Mouse (Mus musculus) thymus, postnatal 0 days (tissue): ENCODE measurements around the gene L1td1. TPM values are rescaled to one million over a fixed set of nuclear protein-coding genes. Genes with fewer than 3 reads are reported as not detected.
"Not testable (repeated sequence)": the region's sequence is repeated elsewhere in the genome, so short reads cannot be mapped to it uniquely, and the experiment has no call there.

Experiments used
- DNase-seq: peaks from one replicate; pipeline ENCODE4 v3.0.0-alpha.2; 2015; ENCODE audit warnings: low spot score
- polyA plus RNA-seq: library from polyadenylated mRNA; unstranded; fragments of >200 nt; fragmentation: Nextera tagmentation; extraction: Ambion mirVana; gene quantifications from 2 replicates; pipeline ENCODE4 v1.2.1, GENCODE M21; 2015

The L1td1 gene
- polyA plus RNA-seq, result not detected in 2 replicates

GRCm38 (mm10) chr4:98726590-98727237 is at the start of gene L1td1:
TSS of gene L1td1 (plus strand) at chr4:98726734.
- DNase-seq, result no peak

GRCm38 (mm10) chr4:98677506-98677905 is 49.0 kb upstream of the L1td1 start:
- no peak for DNase-seq

- DNase-seq, result no peak
These were observed 39.8 kb upstream of the L1td1 start for GRCm38 (mm10) chr4:98686678-98687267.

- no peak for DNase-seq
These were observed 38.4 kb upstream of the L1td1 start for GRCm38 (mm10) chr4:98688116-98688515.

DNA sequence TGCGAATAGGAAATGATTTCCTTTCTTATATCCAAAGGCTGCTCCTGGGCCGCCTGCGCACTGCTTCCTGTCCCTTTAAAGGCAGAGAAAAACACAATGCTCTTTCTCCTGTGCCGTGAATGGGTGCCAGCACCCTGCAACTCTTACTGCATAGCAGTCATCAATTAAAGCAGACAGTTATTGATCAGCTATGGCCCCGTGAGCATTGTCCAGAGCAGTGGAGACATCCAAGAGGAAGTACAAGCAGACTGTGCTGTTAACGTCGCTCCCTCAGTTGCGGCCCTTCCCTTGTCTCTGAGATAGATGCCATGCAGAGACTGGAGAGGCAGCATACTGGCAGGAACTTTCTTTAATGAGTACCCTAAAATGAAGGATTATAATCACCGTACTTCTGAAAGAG is 38.0 kb upstream of the L1td1 start:
- no peak for DNase-seq

- DNase-seq, result no peak
These were observed 36.5 kb upstream of the L1td1 start for GRCm38 (mm10) chr4:98689988-98690387.

DNA sequence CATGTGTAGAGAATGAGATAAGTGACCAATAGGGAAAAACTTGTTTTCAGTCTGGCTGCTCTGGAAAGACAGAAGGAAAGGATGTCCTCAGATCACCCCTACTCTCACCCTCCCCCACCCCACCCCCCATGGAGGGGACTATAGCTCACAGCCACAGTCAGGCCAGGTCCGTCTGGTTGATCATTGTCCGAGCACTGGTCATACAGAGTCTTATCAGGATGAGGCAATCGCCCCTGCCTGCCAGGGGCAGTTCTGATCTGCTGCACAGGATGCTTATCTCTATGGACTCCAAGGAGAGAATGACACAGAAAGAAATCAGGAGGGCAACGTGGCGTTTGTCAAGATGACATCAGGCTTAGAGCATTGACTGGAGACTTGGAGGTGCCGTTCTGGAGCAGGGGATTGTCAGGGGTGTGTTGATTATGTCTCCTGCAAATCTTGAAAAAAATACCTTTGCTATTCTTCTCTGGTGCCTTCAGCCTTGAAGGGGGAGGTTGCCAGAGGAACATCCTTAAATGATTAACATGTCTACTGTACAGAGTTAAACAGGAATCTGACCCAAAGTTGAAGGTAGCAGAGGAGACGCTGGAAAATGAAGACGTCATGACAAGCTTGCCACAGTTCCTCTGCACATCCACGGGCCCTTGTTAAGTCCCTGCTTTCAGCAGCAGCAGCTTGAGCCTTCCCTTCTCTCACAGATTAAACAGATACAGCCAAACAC is 32.9 kb upstream of the L1td1 start:
- DNase-seq, result no peak

- DNase-seq, result no peak
These were observed 28.6 kb upstream of the L1td1 start for GRCm38 (mm10) chr4:98697932-98698331.

- no peak for DNase-seq
These were observed 27.6 kb upstream of the L1td1 start for GRCm38 (mm10) chr4:98698921-98699320.

GRCm38 (mm10) chr4:98700156-98700555 is 26.4 kb upstream of the L1td1 start:
- DNase-seq, result no peak

DNA sequence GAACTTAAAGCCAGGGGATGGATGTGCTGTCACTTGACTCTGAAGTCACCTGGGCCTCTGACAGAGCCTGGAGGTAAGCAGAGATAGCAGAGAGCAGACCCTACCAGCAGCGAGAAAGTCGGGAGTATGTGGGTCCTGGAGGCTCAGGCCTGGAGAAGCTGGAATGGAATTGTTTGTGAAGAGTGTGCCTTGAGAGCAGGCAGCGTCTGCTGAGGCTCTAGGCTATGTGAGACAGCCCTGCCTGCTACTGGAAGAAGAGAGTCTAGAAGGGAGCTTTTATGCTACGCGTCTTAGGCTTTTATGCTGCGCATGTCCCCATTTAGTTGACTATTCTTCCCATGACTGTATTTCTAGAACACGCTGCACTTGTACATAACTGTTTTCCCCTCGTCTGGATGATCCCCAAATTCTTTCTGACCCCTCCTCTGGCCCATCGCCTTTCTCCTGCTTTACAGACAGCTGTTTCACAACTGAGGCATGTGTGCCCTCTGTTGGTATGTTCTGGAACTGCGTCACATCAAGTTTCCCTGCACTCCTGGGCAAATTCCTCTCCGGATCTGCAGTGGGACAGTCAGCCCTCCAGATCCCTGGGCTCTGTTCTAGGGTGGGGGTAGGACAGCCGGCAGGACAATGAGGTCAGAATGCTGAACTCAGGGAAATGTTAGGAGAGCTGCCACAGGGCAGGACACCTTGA is 24.2 kb upstream of the L1td1 start:
- DNase-seq, result peak; percentile 33

- DNase-seq, result no peak
These were observed 15.6 kb upstream of the L1td1 start for GRCm38 (mm10) chr4:98710891-98711290.

- no peak for DNase-seq
These were observed 8.6 kb upstream of the L1td1 start for GRCm38 (mm10) chr4:98717735-98718546.

GRCm38 (mm10) chr4:98718547-98718917 is 8.0 kb upstream of the L1td1 start:
- DNase-seq, result no peak

GRCm38 (mm10) chr4:98722454-98722853 is 4.1 kb upstream of the L1td1 start:
- DNase-seq, result peak; percentile 69

DNA sequence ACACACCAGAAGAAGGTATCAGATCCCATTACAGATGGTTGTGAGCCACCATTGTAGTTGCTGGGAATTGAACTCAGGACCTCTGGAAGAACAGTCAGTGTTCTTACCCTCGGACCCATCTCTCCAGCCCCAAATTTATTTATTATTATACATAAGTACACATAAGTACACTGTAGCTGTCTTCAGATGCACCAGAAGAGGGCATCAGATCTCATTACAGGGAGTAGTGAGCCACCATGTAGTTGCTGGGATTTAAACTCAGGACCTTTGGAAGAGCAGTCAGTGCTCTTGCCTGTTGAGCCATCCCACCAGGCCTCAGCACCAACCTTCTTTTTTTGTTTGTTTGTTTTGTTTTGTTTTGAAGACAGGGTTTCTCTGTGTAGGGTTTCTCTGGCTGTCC is 1.9 kb upstream of the L1td1 start:
- not testable (repeated sequence) for DNase-seq

DNA sequence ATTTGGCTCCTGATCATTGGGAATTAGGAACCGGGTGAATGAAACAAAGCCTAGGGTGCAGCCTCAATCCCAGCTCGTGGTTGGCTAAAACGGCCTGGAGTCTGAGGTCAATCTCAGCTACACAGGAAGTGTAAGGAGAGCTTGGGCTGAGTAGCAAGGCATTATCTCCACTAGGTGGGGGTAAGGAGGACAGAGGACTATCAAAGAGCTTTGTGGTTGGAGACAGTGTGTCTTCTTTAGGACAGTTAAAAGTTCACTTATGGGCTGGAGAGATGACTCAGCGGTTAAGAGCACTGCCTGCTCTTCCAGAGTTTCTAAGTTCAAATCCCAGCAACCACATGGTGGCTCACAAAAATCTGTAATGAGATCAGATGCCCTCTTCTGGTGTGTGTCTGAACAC is 1.1 kb upstream of the L1td1 start:
- no peak for DNase-seq

DNA sequence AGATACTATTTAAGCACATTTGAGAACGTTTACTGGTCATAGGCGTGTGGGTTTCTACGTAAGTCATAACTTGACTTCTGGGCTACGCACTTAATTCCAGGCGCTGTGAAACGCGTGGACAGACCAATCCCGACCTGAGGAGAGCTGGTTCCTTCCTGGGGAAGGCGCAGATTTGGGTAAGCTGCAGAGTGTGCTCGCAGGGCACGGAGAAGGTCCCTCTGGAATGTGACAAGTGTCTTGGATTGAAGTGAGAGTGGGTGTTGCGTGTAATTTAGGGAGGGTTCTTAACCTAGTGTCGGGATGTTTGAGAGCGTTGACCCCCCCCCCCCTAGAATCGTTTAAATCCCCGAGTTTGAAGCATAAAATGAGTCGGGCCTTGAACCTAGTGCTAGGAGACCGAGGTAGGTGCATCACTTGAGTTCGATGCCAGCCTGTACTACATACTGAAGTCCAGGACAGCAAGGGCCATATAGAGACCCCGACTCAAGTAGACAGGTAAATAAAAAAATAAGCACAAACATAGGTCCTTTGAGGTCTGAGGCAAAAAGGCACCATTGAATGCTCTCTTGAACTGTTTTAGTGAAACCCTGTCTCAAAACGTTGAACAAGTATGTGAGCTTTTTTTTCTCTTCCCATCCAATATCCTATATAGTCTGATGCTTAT is 893 bp downstream of the L1td1 start:
- no peak for DNase-seq

DNA sequence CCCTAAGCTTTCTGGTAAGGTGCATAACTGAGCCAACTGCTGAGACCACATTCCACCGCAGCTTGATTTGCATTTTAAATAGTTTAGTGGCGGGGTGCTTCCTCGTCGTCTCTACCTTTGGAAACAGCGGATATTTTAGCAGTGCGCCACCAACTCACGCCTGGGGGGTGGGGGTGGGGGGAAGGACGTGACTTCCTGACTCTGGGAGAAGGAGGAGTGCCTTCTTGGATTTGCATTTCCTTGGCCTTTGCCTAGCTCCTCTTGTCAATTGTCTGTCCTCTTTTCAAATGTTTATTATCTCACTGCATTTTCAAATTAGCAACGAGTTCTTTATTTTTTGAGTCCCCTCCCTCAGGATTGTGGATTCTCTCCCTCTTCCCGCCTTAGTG is 1.4 kb downstream of the L1td1 start:
- DNase-seq, result no peak

DNA sequence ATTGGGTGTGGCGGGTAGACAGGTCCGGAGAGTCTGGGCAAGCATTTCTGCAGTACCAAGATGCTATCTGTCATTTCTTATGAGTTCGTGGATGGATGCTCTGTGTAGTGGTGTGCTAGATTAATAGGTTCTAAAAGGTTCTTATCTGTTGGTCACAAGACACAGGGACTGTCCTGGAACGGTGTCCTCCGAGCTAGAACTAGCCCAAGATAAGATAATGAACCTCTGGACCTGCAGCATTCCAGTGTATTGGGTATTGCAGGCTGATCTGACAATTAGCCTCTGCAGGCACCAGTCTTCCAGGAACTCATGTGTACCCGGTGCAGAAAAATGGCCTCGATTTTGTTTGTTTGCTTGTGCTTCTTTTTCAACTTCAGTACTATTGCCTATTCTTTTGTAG is 2.2 kb downstream of the L1td1 start:
- DNase-seq, result no peak

- no peak for DNase-seq
These were observed 7.1 kb downstream of the L1td1 start for GRCm38 (mm10) chr4:98733660-98734059.
